Mouse (Mus musculus): ENCODE results near the gene Lrmda.
"Not testable (repeated sequence)": the region's sequence is repeated elsewhere in the genome, so short reads cannot be mapped to it uniquely, and the experiment has no call there.

The Lrmda gene

GRCm38 (mm10) chr14:22744701-22745100 lies 725.2 kb downstream of the Lrmda start:
- DNase-seq = no peak

- no peak for DNase-seq
Observed at GRCm38 (mm10) chr14:22745263-22745881, 725.9 kb downstream of the Lrmda start.

GRCm38 (mm10) chr14:22745882-22746480 lies 726.5 kb downstream of the Lrmda start:
- no peak for DNase-seq

GRCm38 (mm10) chr14:22747816-22748215 lies 728.3 kb downstream of the Lrmda start:
- DNase-seq = no peak

GRCm38 (mm10) chr14:22750409-22750808 lies 730.9 kb downstream of the Lrmda start:
- DNase-seq = no peak

GRCm38 (mm10) chr14:22751290-22751689 lies 731.8 kb downstream of the Lrmda start:
- DNase-seq = no peak

- no peak for DNase-seq
Observed at GRCm38 (mm10) chr14:22754633-22755032, 735.1 kb downstream of the Lrmda start.

GRCm38 (mm10) chr14:22757493-22757892 lies 738.0 kb downstream of the Lrmda start:
- DNase-seq = no peak

- no peak for DNase-seq
Observed at GRCm38 (mm10) chr14:22759216-22759615, 739.7 kb downstream of the Lrmda start.

- no peak for DNase-seq
Observed at GRCm38 (mm10) chr14:22759673-22760072, 740.2 kb downstream of the Lrmda start.

- DNase-seq = no peak
Observed at GRCm38 (mm10) chr14:22760241-22761039, 740.9 kb downstream of the Lrmda start.

- DNase-seq = no peak
Observed at GRCm38 (mm10) chr14:22781709-22782108, 762.2 kb downstream of the Lrmda start.

GRCm38 (mm10) chr14:22782365-22782764 lies 762.9 kb downstream of the Lrmda start:
- DNase-seq = no peak

- DNase-seq = no peak
Observed at GRCm38 (mm10) chr14:22783211-22784161, 764.0 kb downstream of the Lrmda start.

- no peak for DNase-seq
Observed at GRCm38 (mm10) chr14:22800020-22800419, 780.5 kb downstream of the Lrmda start.

- no peak for DNase-seq
Observed at GRCm38 (mm10) chr14:22800871-22801636, 781.5 kb downstream of the Lrmda start.

- DNase-seq = not testable (repeated sequence)
Observed at GRCm38 (mm10) chr14:22801714-22802113, 782.2 kb downstream of the Lrmda start.

- DNase-seq = no peak
Observed at GRCm38 (mm10) chr14:22807324-22807723, 787.8 kb downstream of the Lrmda start.

GRCm38 (mm10) chr14:22807726-22808594 lies 788.4 kb downstream of the Lrmda start:
- peak; percentile 18 to 21 for DNase-seq

GRCm38 (mm10) chr14:22808595-22809166 lies 789.2 kb downstream of the Lrmda start:
- no peak for DNase-seq

GRCm38 (mm10) chr14:22809229-22809628 lies 789.7 kb downstream of the Lrmda start:
- DNase-seq = no peak
